Mouse (Mus musculus): ENCODE results near the gene Dtnb.
"Not testable (repeated sequence)": the region's sequence is repeated elsewhere in the genome, so short reads cannot be mapped to it uniquely, and the experiment has no call there.

DNA sequence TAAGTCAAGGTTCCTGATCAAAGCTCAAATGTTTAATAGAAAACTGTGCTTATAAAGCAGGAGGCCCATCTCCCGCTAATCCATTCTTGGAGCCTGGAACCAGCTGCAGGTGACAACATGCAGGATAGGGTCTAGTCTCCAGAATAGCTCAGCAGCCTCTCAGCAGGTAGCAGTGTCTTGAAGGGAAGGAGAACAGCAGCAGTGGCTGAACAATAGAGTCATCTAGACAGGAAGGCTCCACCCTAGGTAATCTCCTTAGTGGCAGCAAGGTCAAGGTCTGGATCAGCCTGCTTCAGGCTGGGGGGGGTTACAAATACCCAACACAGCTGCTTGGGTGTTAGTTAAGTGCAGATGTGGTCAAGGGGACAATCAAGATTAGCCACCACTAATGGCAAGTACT, 36.7 kb upstream of the Dtnb start:
- TF ChIP-seq CTCF (IDR thresholded peaks at IDR 0.05; ENCODE audit: control insufficient read depth, insufficient read depth, insufficient read length); CEBPB (IDR thresholded peaks at IDR 0.05; ENCODE audit: low read depth); MAX (IDR thresholded peaks at IDR 0.05): not testable (repeated sequence)

Data from C2C12 (cell line).